Mouse (Mus musculus) thymus, adult 18-20 months (tissue): ENCODE data around the gene LTO1.
A peak's percentile ranks its signal among the peaks of the same experiment; 100 is the strongest.

ENCODE experiments used
- DNase-seq, 2 experiments: peaks; one replicate each; pipeline ENCODE4 v3.0.0; 2022; ENCODE audit warnings: mixed read lengths in 2 of 2

The LTO1 gene

DNA sequence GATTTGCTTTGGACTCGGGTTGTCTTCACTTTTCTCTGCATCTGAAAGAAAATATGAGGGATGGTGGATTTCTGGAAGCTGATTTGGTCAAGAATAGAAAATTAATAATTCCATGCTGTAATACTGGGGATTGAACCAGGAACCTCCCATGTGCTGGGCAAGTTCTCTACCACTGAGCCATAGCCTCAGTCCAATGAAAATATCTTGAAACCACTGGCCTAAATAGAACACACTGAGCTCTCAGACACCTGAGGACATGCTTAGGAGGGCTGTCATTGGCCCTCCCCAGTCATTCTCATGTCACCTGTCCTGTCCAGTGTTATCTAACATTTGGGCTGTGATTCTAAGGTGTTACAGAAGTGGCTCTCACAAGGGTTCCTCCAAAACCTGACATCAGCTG lies 3.8 kb upstream of the LTO1 start:
- DNase-seq, result no peak

- DNase-seq, result no peak
Measured at GRCm38 (mm10) chr7:144912897-144913296, 2.0 kb upstream of the LTO1 start.

DNA sequence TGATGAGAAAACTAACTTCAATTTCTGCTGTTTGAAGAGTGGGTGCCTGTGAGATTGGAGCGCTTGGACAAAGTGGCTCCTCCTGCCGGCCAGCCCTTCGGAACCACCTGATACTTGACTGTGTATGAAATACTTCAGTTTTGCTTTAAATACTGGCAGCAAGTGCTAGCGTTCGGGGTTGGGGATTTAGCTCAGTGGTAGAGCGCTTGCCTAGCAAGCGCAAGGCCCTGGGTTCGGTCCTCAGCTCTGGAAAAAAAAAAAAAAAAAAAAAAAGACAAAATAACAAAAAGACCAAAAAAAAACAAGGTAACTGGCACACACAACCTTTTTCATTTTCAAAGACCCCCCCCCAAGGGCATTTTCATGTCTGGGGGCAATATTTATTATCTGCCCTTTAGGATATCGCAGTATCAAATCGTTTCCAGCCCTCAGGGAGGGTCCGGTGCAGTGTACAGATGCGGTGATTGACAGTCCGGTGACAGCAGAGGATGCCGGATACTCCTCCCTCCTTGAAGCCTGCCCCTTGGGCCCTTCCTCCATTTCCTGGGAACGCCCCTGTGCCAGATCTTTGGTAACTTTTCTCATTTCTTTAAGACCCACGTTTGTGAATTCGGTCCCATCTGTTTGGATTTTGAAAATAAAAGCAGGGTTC lies 478 bp upstream of the LTO1 start:
- no peak for DNase-seq

DNA sequence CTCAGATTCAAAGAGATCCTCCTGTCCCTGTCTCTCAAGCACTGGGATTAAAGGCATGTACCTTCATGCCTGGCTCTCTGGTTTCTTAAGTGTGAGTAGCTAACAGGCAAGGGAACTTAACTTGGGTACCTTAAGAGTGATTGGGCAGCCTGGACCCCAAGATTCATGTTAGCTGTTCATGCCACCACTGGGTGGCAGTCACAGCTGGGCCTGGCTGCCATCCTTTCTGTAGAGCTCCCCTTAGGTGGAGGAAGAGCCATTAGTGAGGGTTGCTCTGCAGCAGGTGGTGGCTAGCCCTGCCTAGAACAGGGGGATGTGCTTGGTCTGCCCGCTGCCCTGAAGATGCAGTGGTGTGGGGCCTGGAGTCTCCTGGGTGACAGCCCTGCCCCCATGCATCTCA lies 3.9 kb downstream of the LTO1 start:
- DNase-seq, result no peak

DNA sequence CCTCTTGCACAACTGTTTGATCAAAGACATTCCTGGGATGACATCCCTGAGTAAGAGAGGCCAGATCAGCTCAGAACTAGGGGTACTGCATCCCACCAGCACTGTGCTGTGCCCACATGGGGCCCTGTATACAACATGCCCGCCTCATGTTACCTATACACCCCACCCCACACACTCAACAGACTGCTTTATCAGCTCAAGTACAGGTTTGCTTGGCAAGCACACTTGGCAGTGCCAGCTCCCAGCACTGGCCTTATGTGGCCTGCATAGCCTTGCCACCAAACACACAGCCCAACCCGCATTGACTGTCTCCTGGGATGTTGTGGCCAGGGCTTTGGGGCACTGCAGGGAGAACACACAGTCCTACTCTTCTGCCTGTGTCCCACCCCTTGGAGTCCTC lies 12.7 kb downstream of the LTO1 start:
- no peak for DNase-seq

DNA sequence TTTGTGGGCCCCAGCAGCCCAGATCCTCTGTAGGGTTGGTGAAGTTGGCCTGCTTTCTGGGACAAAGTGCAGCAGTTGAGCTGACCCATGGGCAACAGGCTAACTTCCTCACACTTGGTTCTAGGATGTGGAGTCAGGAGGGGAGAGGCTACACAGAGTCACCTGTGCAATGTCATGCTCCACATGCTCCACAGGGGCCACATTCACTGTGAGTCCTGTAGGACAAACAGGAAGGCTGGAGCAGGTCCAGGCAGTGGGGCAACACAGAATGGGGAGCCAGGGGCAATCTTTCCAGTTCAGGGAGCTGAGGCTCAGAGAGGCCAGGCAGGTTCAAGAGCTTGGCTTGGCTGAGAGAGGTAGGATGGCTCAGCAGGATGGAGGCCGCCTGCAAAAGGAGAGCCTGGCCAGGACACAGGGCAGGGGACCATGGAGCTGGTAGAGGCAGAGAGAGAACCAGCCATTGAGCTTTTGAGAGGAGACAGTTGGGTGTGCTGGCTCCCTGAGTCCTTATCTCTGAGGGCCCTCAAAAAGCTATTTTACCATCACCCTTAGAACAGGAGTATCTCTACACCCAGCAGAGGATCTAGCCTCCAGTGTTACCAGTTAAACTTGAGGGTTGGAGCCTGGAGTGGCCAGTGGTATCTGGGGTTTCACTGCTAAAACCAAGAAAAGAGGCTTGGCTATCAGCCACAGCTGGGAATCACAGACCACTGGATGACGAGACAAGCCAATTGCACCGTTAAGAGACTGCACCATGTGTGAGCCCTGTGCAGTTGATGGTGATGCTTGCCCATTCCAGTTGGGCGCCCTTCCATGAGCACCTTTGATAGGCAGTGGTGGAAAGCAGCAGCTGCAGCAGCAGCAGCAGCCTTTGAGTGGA lies 13.3 kb downstream of the LTO1 start:
- no peak for DNase-seq

DNA sequence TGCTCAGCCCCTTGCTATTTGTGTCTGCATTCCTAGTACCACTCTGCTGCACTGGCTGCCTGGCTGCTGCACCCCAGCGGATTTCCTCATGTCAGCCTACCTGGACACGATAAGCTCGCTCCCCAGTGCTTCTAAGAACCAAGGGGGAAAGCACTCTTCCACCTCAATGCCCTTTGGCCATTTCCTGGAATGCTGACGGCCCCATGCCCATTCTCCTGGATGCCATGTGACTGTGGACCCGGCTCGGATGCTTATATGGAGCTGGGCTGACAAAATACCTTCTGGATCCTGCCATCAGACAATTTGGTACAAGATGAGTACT lies 13.9 kb downstream of the LTO1 start:
- DNase-seq, result no peak

DNA sequence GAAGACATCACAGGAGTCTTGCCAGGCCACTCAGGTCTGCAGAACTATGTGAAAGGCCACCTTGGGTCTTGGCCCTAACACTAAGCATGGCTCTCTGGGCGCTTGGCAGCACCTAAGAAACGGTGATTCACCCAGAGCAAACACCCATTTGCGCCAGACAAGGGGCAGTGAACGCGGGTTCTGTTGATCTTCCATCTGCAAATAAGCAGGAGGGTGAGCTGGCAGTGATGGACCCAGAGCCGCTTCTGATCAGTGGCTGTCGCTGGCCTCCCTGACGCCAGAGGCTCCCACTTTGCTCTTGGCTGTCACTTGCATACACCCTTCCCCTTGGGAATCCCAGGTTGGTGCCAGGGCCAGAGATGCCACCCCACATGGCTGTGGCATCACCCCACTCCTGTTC lies 14.6 kb downstream of the LTO1 start:
- no peak for DNase-seq

DNA sequence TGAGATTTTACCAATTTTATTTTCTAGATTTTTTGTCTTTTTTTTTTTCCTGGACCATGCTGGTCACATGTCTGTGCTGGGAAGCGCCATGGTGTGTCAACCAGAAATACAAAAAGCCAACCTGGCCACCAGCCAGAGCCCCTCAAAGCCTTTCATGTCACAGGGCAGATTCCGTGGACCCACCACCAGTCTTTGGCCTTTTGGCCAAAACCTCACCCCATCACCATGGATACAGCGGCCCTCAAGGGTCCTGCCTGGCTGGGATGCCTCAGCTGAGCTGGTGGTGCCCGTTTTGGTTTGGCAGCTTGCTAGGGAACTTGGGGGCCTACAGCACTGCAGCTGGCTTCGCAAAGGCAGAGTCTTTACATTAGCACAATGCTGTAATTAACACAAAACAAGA lies 15.0 kb downstream of the LTO1 start:
- DNase-seq, result no peak

GRCm38 (mm10) chr7:144931778-144932177 lies 16.9 kb downstream of the LTO1 start:
- no peak for DNase-seq

DNA sequence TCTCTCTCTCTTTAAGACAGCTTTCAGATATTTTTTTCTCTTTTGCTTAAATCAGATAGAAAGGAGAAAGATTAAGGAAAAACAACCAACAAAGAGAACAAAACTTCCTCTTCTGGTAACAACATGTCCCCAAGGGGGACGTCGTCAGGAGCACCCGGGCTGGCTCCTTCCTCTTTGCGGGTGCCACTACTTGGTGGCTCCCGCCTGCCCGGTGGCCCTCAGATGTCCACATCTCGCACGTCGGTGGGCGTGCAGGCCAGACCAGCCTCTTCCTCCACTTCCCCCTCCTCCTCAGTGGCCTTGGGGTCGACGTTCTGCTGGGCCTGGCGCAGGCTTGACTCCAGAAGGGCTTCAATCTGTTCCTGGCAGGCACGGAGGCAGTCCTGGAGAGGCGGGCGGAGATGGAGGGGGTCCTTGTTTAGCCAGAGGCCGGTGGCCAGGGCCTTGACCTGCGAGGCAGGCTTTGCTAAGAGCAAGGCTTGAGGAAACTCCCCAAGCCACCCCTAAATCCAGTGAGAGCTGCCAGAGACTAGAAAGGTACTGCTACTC lies 17.6 kb downstream of the LTO1 start:
- DNase-seq, result no peak

GRCm38 (mm10) chr7:144933336-144933735 lies 18.4 kb downstream of the LTO1 start:
- no peak for DNase-seq

DNA sequence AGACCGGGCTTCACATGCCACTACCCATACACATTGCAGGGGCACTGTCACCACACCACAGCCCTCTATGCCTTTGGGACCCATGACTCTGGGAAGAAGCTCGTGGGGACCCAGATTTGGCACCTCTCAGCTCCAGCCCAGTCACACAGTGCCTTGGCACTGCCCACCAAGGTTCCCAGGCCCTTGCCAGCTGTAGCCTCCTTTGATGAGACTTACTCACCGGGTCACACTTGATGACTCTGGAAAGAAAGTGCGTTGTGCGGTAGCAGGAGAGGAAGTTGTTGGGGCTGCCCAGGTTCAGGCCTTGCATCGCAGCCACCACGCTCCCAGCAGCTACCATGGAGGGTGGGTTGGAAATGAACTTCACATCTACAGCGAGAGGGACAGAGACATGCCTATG lies 18.9 kb downstream of the LTO1 start:
- DNase-seq, result no peak

DNA sequence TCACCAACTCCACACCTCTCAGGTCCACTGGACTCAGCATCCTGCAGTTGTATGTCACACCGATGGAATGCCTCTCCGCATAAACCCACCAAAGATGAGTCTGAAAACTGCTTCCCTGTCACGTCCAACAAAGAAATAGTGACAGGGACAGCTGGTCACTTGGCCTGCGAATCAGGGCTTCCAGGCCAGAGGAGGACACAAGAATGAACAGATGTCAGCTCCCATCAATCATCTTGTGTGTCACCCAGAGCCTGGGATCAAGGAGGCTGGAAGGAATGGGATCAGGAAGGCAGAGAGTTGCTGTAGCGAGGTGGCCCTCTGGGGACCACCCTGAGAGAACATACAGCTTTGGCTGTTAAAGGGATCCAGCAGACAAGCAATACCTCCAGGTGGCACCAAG lies 20.0 kb downstream of the LTO1 start:
- no peak for DNase-seq

- no peak for DNase-seq
Measured at GRCm38 (mm10) chr7:144935563-144935962, 20.7 kb downstream of the LTO1 start.

DNA sequence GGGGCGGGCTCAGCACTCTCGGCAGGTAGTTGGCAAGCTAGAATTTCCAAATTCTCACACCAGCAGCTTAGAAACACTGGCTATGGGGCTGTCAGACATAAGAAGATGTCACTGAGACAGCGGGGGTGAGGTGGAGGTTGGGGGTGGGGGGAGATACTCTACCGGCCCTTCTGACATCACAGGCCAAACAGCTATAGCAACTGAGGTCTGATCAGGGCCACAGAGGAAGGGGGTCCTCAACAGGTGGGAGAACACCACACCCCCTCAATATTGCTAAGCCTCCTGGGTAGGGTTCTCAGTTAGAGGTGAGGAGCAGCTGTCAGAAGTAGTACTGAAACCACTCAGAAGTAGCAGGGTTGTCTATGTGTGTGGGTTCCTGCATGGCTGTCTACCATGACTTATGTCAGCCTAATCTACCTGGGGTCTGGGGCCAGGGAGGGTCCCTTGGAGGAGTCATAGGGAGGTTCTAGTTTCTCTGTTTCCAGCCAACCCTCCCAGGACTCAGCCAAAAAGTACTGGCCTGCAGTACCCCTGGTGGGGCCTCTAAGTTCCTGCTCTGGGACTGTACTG lies 21.5 kb downstream of the LTO1 start:
- no peak for DNase-seq

DNA sequence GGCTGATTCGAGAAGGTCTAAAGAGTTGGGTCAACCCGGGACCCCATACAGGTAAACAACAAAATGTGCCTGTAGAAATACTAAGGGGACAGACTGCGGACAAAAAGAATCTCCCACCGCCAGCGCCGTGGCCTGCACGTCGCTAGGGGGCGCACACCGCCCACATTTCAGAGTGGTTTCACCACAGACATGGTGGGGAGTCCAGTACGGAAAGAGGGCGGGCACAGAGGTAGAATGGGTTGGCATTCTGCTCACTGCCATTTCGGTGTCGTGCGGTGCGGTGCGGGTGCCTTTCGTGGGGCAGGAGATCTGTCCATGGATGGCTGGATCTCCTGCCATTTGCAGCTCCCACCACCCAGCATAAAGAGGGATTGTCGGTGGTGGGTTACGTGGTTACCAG lies 22.6 kb downstream of the LTO1 start:
- DNase-seq, result peak; percentile 67 to 70

DNA sequence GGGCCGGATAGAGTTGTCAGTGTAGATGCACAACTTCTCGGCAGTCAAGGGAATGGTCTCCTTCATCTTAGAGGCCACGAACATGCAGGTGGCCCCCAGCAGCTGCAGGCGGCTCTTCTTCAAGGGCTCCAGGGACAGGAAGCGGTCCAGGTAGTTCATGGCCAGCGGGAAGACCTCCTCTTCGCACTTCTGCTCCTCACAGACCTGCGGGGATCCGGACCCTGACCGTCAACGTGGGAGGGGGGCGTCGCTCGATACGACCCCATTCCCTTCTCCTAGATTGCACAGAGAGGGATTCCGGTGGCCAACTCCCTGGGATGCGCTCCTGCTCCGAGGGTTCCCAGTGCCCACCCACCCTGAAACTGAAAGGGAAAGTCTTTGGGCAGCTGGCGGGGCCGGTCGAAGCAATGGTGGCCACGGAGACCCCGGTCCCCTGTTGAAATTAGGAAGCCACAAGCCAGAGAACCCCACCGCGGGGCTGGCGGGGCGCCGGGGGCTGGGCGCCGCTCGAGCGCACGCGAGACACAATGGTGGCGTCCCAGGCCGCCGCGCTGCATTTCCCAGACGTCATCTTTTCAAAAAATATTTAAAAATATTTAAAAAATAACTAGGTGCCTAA lies 23.1 kb downstream of the LTO1 start:
- no peak for DNase-seq

GRCm38 (mm10) chr7:144938661-144939343 lies 23.9 kb downstream of the LTO1 start:
- no peak for DNase-seq

GRCm38 (mm10) chr7:144939344-144940002 lies 24.6 kb downstream of the LTO1 start, which contains the start of gene Ccnd1:
TSS of gene Ccnd1 (minus strand) at chr7:144939925.
- DNase-seq, result no peak

GRCm38 (mm10) chr7:144940003-144940571 lies 25.2 kb downstream of the LTO1 start:
- no peak for DNase-seq

- no peak for DNase-seq
Measured at GRCm38 (mm10) chr7:144940585-144940984, 25.7 kb downstream of the LTO1 start.
